Mouse (Mus musculus) hindbrain, embryonic 12.5 days (tissue): Measurements from ENCODE around the gene Tedc2. TPM values are rescaled to one million over a fixed set of nuclear protein-coding genes. Genes with fewer than 3 reads are reported as not detected.

Source experiments
- ATAC-seq: fragments of 200-750 bp; cut with Nextera tagmentation; 2 replicates; pipeline ENCODE4 v1.8.0; 2017; ENCODE audit warnings: moderate TSS enrichment; ENCODE audit not compliant: low FRiP score
- H3K27ac ChIP-seq: fragments of 300-500 bp; sonication (generic); 2 replicates; pipeline ENCODE4 v1.5.1; 2016; ENCODE audit warnings: mild to moderate bottlenecking
- H3K27me3 ChIP-seq: fragments of 300-500 bp; sonication (generic); 2 replicates; pipeline ENCODE4 v1.6.1; 2016; ENCODE audit warnings: mild to moderate bottlenecking
- H3K36me3 ChIP-seq: fragments of 300-500 bp; sonication (generic); 2 replicates; pipeline ENCODE4 v1.6.1; 2016; ENCODE audit warnings: mild to moderate bottlenecking
- H3K4me1 ChIP-seq: fragments of 300-500 bp; sonication (generic); 2 replicates; pipeline ENCODE4 v1.6.1; 2016
- H3K4me2 ChIP-seq: fragments of 300-500 bp; sonication (generic); replicated peaks from 2 replicates; pipeline ENCODE4 v1.6.1; 2016; ENCODE audit warnings: mild to moderate bottlenecking
- H3K4me3 ChIP-seq: fragments of 300-500 bp; sonication (generic); 2 replicates; pipeline ENCODE4 v1.5.1; 2016; ENCODE audit warnings: mild to moderate bottlenecking
- H3K9ac ChIP-seq: fragments of 300-500 bp; sonication (generic); 2 replicates; pipeline ENCODE4 v1.6.1; 2016; ENCODE audit warnings: mild to moderate bottlenecking, moderate library complexity
- H3K9me3 ChIP-seq: fragments of 300-500 bp; sonication (generic); replicated peaks from 2 replicates; pipeline ENCODE4 v1.6.1; 2016; ENCODE audit warnings: mild to moderate bottlenecking
- WGBS: fragments of 180-500 bp; shearing (Covaris S2); methylation state at CpG from one replicate; pipeline ENCODE4 v1.1.7; 2016; 5-methylcytosine and 5-hydroxymethylcytosine counted together
- polyA plus RNA-seq: library from polyadenylated mRNA; unstranded; fragments of >200 nt; fragmentation: Nextera tagmentation; extraction: Ambion mirVana; gene quantifications from 2 replicates; pipeline ENCODE4 v1.2.1, GENCODE M21; 2016

The Tedc2 gene
- polyA plus RNA-seq, 1 experiment from 2014 or later = 14.8 TPM

DNA sequence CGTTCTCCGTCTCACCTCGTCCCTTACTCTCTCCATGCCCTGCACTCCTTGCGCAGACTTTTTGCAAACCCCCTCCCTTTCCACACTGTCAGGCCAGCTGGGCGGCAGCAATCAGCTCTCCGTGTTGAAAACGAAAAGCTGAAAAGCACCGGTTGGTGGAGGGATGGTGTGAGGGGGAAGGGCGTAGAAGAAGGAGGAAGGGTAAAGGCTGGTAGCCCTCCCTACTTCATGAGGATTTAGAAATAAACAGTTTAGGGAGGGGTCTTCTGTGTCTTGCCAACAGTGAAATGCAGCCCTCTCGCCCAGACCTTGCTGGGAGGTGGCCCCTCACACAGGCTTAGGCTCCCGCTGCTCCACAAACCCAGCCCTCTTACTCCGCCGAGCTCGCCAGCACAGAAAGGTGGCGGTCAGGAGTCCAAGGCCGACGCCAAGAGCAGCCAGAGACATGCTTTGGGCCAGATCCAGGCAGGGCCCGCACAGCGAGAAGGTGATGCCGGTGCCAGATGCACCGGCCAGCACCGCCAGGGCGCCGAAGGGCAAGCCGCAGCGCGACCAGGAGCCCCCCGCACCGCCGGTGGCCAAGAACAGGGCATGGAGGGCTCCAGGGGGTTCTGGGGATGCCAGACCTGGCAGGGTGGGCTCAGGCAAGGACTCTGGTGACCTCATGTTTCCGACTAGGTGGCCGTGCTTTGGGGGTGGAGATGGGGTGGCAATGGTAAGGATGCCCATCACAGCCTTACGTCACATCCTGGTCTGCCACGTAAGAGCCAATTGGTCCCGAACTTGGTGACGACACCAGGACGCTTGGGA lies 8.8 kb downstream of the Tedc2 start:
- Histone ChIP-seq H3K36me3 (peaks cover 19% of the 10 kb centered on the region), H3K27me3 (peaks cover 27% of the 10 kb centered on the region), H3K9ac (peak overlapping the region; percentile 80), H3K4me2 (peak overlapping the region; percentile 96), H3K4me3 (peak overlapping the region; percentile 53), H3K27ac (peak overlapping the region; percentile 79), H3K9me3 (no peaks in the 10 kb centered on the region), H3K4me1 (peaks cover 56% of the 10 kb centered on the region)
- 2% methylated on average over 37 of the region's 37 CpGs for WGBS
- ATAC-seq = peak; percentile 29; the same call in 1 of the 2 replicates

GRCm38 (mm10) chr17:24210591-24210990 lies 10.1 kb downstream of the Tedc2 start:
- peaks cover 69% of the 10 kb centered on the region for H3K4me1 ChIP-seq
- no peaks in the 10 kb centered on the region for H3K9me3 ChIP-seq
- peaks cover 31% of the 10 kb centered on the region for H3K27me3 ChIP-seq
- H3K4me2 ChIP-seq = peak overlapping the region; percentile 96; the same call in 1 of the 2 replicates
- no peak overlapping the region for H3K4me3 ChIP-seq
- H3K27ac ChIP-seq = peak overlapping the region; percentile 60
- peaks cover 7% of the 10 kb centered on the region for H3K36me3 ChIP-seq
- WGBS = 71% methylated on average over 3 of the region's 3 CpGs
- no peak for ATAC-seq
- no peak overlapping the region for H3K9ac ChIP-seq

- 0 out of 2 replicates have a peak overlapping the region, but pooled peaks have one; percentile 71 for H3K4me3 ChIP-seq
Measured at GRCm38 (mm10) chr17:24209916-24210240, 10.8 kb downstream of the Tedc2 start.

DNA sequence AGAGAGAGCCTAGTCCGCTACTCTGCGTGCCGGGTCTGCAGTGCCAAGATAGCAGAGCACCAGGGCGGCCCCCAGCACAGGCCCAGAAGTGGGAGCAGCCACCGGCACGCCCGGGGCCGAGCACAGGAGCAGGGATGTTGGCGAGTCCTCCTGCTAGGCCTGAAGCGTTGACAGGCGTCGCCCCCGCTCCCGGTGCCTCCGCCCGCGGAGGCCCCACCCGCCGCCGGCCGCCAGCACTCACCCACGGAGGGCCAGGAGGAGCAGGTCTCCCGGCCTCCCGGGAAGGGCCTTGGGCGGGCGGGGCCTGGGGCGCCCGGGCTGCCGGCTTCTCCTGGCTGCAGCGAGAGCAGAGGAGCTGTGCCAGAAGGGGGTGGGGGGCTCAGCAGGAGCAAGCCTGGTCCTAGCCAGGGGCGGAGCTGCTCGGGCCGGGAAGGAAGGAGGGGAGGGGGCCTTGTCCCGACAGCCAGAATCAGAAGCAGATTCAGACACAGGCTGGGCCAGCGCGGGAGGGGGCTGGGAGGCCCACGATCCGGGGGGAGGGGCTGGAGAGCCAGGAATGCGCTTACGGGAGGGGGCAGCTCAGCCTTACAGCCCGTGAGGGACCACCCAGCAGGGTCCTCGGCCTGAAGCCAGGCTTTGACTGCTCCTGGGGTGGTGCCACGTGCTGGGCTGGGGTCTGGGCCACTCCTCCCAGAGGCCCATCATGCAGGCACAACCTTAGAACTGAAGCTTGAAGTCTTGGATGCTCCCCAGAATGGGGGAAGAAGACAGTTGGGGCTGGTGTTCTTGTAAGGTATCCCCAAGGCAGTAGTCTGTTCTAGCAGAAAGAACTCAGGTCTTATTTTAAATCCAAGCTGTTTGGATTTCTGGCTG lies 11.4 kb downstream of the Tedc2 start, which contains the start of gene Ntn3:
Ntn3 (minus strand) TSS at position 489 of the 873 bp plus-strand sequence.
- Histone ChIP-seq H3K27me3 (peaks cover 31% of the 10 kb centered on the region), H3K4me1 (peaks cover 79% of the 10 kb centered on the region), H3K36me3 (no peaks in the 10 kb centered on the region), H3K27ac (peak within 1 kb of the TSS; percentile 86), H3K4me2 (peak within 1 kb of the TSS; percentile 90), H3K9me3 (no peaks in the 10 kb centered on the region), H3K9ac (peak within 1 kb of the TSS; percentile 84), H3K4me3 (peak within 1 kb of the TSS; percentile 71)
- ATAC-seq = peak; percentile 32
- under 1% methylated on average over 39 of the region's 43 CpGs for WGBS

More at GRCm38 (mm10) chr17:24209916-24210240, 10.8 kb downstream of the Tedc2 start:
- Histone ChIP-seq H3K9ac (no peak overlapping the region), H3K36me3 (no peaks in the 10 kb centered on the region), H3K27ac (peak overlapping the region; percentile 86), H3K4me1 (peaks cover 73% of the 10 kb centered on the region), H3K4me2 (peak overlapping the region; percentile 90; the same call in 1 of the 2 replicates), H3K9me3 (no peaks in the 10 kb centered on the region), H3K27me3 (peaks cover 31% of the 10 kb centered on the region)
- 68% methylated on average over 3 of the region's 3 CpGs for whole genome bisulfite sequencing
- ATAC-seq = no peak

DNA sequence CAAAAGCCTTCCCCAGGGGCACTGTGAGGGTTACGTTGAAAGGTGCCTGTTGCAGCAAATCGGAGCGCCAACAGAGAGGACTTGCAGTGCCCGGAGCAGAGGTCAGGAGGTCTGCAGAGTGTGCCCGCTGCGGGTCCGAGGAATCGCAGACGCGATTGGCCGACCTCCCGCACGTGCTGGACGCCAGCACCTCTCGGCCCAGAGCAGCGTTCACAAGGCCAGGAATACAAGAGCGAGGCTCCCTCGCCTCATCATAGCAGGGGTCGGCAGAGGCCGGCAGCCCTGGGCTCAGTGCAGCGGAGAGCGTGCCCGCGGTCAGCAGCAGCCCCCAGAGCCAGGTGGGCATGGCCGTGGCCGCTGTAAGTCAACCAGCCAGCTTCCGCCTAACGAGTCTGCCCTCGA lies 12.0 kb downstream of the Tedc2 start:
- peak overlapping the region; percentile 71 for H3K4me3 ChIP-seq
- peak overlapping the region; percentile 90 for H3K4me2 ChIP-seq
- H3K9ac ChIP-seq = peak overlapping the region; percentile 84
- H3K9me3 ChIP-seq = no peaks in the 10 kb centered on the region
- WGBS = 2% methylated on average over 29 of the region's 29 CpGs
- H3K27ac ChIP-seq = peak overlapping the region; percentile 86
- no peaks in the 10 kb centered on the region for H3K36me3 ChIP-seq
- H3K27me3 ChIP-seq = peaks cover 31% of the 10 kb centered on the region
- peaks cover 85% of the 10 kb centered on the region for H3K4me1 ChIP-seq
- ATAC-seq = 0 out of 2 replicates have a peak, but pooled peaks have one; percentile 0

DNA sequence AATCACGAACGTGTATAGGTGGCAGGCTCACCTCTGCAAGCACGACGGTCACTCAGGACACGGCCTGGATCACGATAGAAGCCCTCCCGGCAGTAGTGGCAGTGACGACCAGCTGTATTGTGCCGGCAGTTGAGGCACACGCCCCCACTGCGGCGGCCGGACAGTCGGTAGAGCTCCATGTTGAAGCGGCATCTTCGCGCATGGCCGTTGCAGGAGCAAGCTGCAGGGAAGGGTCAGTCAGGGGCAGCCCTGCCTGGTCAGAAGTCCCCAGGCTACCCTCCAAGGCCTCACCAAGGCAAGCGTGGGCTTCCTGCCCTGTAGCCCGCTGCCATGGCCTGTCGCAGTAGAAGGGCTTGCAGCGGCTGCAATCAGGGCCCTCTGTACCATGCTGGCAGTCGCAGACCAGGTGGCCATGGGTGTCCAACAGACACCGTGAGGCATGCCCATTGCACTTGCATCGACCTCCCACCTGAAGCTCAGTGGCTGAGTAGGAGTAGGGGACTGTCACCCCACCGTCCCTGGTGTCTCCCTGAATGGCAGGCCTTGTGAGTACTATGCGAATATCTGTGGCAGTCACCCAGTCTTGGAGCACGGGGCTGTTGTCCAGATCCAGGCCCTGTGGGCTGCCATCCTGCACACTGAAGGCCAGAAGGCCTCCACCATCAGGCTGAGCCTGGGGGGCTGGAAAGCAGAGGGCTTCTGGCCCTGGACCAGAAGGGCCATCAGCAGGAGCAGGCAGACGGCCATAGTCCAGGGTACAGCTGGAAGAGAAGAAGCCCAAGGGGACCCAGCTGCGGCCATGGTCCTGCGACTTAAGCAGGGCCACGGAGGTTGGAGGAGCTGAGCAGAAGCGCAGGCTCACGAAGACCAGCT lies 12.6 kb downstream of the Tedc2 start:
- Histone ChIP-seq H3K4me3 (peak overlapping the region; percentile 71), H3K36me3 (no peaks in the 10 kb centered on the region), H3K9me3 (no peaks in the 10 kb centered on the region), H3K9ac (peak overlapping the region; percentile 84), H3K4me1 (peaks cover 90% of the 10 kb centered on the region), H3K4me2 (peak overlapping the region; percentile 90), H3K27me3 (peaks cover 31% of the 10 kb centered on the region), H3K27ac (peak overlapping the region; percentile 86)
- WGBS = 54% methylated on average over 34 of the region's 34 CpGs
- ATAC-seq = no peak

DNA sequence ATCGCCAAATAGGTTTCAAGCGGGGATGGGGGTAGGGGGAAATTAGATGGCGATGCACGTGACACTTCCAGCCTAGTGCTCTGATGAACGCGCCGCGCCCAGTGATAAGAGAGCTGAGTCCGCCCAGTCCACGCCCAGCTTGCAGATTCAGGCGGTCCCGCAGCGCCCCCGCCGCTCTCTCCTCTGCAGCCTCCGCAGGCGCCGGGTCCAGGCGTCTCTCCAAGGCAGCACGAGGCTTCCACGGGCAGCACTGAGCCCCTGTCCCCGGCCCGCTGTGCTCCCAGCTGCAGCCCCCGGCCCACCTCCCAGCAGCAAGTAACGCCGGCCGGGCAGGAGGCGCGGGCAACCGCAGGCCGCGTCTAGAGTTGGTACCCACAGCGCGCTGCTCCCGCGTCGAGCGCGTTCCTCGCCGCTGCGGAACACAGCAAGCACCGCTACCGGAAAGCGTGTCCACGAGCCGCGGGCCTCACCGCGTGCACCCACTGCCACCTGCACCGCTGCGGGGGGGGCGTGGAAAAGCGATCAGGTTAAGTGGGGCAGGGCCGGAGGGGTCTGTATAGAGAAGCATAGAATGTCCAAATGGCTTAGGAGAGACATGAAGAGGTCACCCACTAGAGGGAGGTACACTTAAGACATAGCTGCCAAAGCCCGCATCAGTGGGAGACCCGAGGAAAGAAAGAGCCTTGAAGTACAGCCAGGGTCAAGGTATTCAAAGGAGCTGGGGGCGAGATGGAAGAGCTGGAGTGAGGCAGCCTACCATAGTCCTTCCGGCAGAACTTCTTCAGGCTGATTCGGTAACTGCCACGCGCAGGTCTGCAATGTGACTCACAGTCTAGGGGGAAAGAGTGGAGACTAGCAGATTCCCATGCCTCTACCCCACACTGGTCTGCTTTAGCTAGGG lies 13.9 kb downstream of the Tedc2 start:
- WGBS = 5% methylated on average over 62 of the region's 62 CpGs
- peak; percentile 27; the same call in 1 of the 2 replicates for ATAC-seq
- peaks cover 82% of the 10 kb centered on the region for H3K4me1 ChIP-seq
- H3K9me3 ChIP-seq = no peaks in the 10 kb centered on the region
- peak overlapping the region; percentile 71 for H3K4me3 ChIP-seq
- H3K36me3 ChIP-seq = no peaks in the 10 kb centered on the region
- H3K27ac ChIP-seq = peak overlapping the region; percentile 68
- H3K4me2 ChIP-seq = peak overlapping the region; percentile 90
- H3K27me3 ChIP-seq = peaks cover 31% of the 10 kb centered on the region
- peak overlapping the region; percentile 71 for H3K9ac ChIP-seq

GRCm38 (mm10) chr17:24205908-24206361 lies 14.7 kb downstream of the Tedc2 start:
- peak overlapping the region; percentile 90 for H3K4me2 ChIP-seq
- peaks cover 78% of the 10 kb centered on the region for H3K4me1 ChIP-seq
- H3K4me3 ChIP-seq = peak overlapping the region; percentile 71
- no peaks in the 10 kb centered on the region for H3K36me3 ChIP-seq
- ATAC-seq = peak; percentile 36
- 8% methylated on average over 15 of the region's 15 CpGs for WGBS
- H3K9me3 ChIP-seq = no peaks in the 10 kb centered on the region
- H3K27ac ChIP-seq = peak overlapping the region; percentile 71
- H3K27me3 ChIP-seq = peaks cover 31% of the 10 kb centered on the region
- peak overlapping the region; percentile 80 for H3K9ac ChIP-seq

GRCm38 (mm10) chr17:24205284-24205888 lies 15.3 kb downstream of the Tedc2 start, which contains the start of gene Tbc1d24:
TSS of gene Tbc1d24 (minus strand) at chr17:24205562.
- WGBS = under 1% methylated on average over 59 of the region's 65 CpGs
- peak within 1 kb of the TSS; percentile 90 for H3K4me2 ChIP-seq
- no peaks in the 10 kb centered on the region for H3K36me3 ChIP-seq
- ATAC-seq = peak; percentile 62
- H3K27me3 ChIP-seq = peaks cover 26% of the 10 kb centered on the region
- H3K9ac ChIP-seq = peak within 1 kb of the TSS; percentile 80
- peaks cover 73% of the 10 kb centered on the region for H3K4me1 ChIP-seq
- peak within 1 kb of the TSS; percentile 71 for H3K4me3 ChIP-seq
- H3K9me3 ChIP-seq = no peaks in the 10 kb centered on the region
- peak within 1 kb of the TSS; percentile 71 for H3K27ac ChIP-seq

GRCm38 (mm10) chr17:24204846-24205245 lies 15.8 kb downstream of the Tedc2 start:
- no peak overlapping the region for H3K27ac ChIP-seq

More at GRCm38 (mm10) chr17:24204846-24205245, 15.8 kb downstream of the Tedc2 start:
- H3K9ac ChIP-seq = peak overlapping the region; percentile 80
- WGBS = 15% methylated on average over 7 of the region's 7 CpGs
- H3K36me3 ChIP-seq = no peaks in the 10 kb centered on the region
- H3K27me3 ChIP-seq = peaks cover 23% of the 10 kb centered on the region
- peaks cover 68% of the 10 kb centered on the region for H3K4me1 ChIP-seq
- H3K4me2 ChIP-seq = peak overlapping the region; percentile 90
- no peak for ATAC-seq
- H3K4me3 ChIP-seq = peak overlapping the region; percentile 71
- no peaks in the 10 kb centered on the region for H3K9me3 ChIP-seq
